ENCODE assay signal across 9 mouse cellular contexts in genomic region chr3:153675832-153676231, GRCm38 (mm10). TPM values are rescaled to one million over a fixed set of nuclear protein-coding genes. Genes with fewer than 3 reads are reported as not detected.
DNase-seq lines count a peak whose midpoint lies in the region; ATAC-seq and TF ChIP-seq lines count a peak whose summit lies in the region.
"Had no signal": no experiment of that assay in that cellular context is flagged by ENCODE, and none has a peak within 500 bp of the region (broad histone marks: within the 10 kb centered on the region; RNA-seq: fewer than 3 reads in every experiment).

No protein-coding gene starts in this region.

- H3K27me3 ChIP-seq in kidney, embryonic 16.5 days (ENCODE audit: insufficient read depth, low read length), result no peaks in the 10 kb centered on the region
- H3K27me3 ChIP-seq in forebrain, embryonic 14.5 days (replicated peaks; ENCODE audit: control insufficient read depth, insufficient read depth, low read length), result no peaks in the 10 kb centered on the region
- no peaks in the 10 kb centered on the region for H3K27me3 ChIP-seq in midbrain, embryonic 16.5 days (ENCODE audit: control insufficient read depth, insufficient read depth, low read depth, low read length)
- H3K27me3 ChIP-seq in lung, postnatal 0 days (replicated peaks; ENCODE audit: insufficient read depth, low read length), result no peaks in the 10 kb centered on the region

- no peak overlapping the region for H3K4me2 ChIP-seq in kidney, embryonic 16.5 days (replicated peaks; ENCODE audit: low read depth, low read length)
- no peak overlapping the region for H3K4me2 ChIP-seq in forebrain, embryonic 14.5 days (ENCODE audit: low read length)
- H3K4me2 ChIP-seq in midbrain, embryonic 16.5 days (ENCODE audit: low read length), result no peak overlapping the region
- no peak overlapping the region for H3K4me2 ChIP-seq in lung, postnatal 0 days (replicated peaks; ENCODE audit: low read depth, low read length)

- DNase-seq in kidney, postnatal 4 days, result no peak
- DNase-seq in WW6 (ENCODE audit: low read depth, low spot score), result peak; percentile 40
- DNase-seq in forebrain, embryonic 14.5 days (ENCODE audit: low spot score), result peak; percentile 41
- no peak for DNase-seq in frontal cortex, postnatal 25 days (ENCODE audit: low spot score in 2 of 2)
- no peak for DNase-seq in lung, postnatal 0 days (ENCODE audit: low spot score)
- DNase-seq: gastrocnemius, adult 2 months; heart, adult 2 months had no signal

- no peak overlapping the region for H3K9ac ChIP-seq in kidney, embryonic 16.5 days (replicated peaks; ENCODE audit: low read length)
- H3K9ac ChIP-seq in forebrain, embryonic 14.5 days (ENCODE audit: low read length), result no peak overlapping the region
- no peak overlapping the region for H3K9ac ChIP-seq in midbrain, embryonic 16.5 days (ENCODE audit: low read depth, low read length)
- H3K9ac ChIP-seq in lung, postnatal 0 days (replicated peaks; ENCODE audit: low read depth), result no peak overlapping the region

- no peaks in the 10 kb centered on the region for H3K36me3 ChIP-seq in kidney, embryonic 16.5 days (ENCODE audit: insufficient read depth, low read length)
- H3K36me3 ChIP-seq in forebrain, embryonic 14.5 days (ENCODE audit: control insufficient read depth, insufficient read depth, low read length), result no peaks in the 10 kb centered on the region
- H3K36me3 ChIP-seq in midbrain, embryonic 16.5 days (ENCODE audit: control insufficient read depth, insufficient read depth, low read length), result no peaks in the 10 kb centered on the region
- H3K36me3 ChIP-seq in lung, postnatal 0 days (ENCODE audit: insufficient read depth, low read length), result no peaks in the 10 kb centered on the region

- H3K4me1 ChIP-seq in kidney, embryonic 16.5 days (ENCODE audit: insufficient read depth, low read length), result peaks cover 47% of the 10 kb centered on the region
- peaks cover 6% of the 10 kb centered on the region; the same call in 1 of the 2 replicates for H3K4me1 ChIP-seq in forebrain, embryonic 14.5 days (ENCODE audit: control insufficient read depth, insufficient read depth, low read length)
- H3K4me1 ChIP-seq in midbrain, embryonic 16.5 days (ENCODE audit: control insufficient read depth, insufficient read depth, low read length), result peaks cover 5% of the 10 kb centered on the region
- no peaks in the 10 kb centered on the region for H3K4me1 ChIP-seq in lung, postnatal 0 days (ENCODE audit: insufficient read depth, low read depth, low read length)

- no peak for TF ChIP-seq CTCF in lung, postnatal 0 days (IDR thresholded peaks at IDR 0.05)

- H3K9me3 ChIP-seq in kidney, embryonic 16.5 days (ENCODE audit: low read length), result no peaks in the 10 kb centered on the region
- H3K9me3 ChIP-seq in forebrain, embryonic 14.5 days (replicated peaks; ENCODE audit: control insufficient read depth, low read length), result no peaks in the 10 kb centered on the region
- no peaks in the 10 kb centered on the region for H3K9me3 ChIP-seq in midbrain, embryonic 16.5 days (replicated peaks; ENCODE audit: control insufficient read depth, low read length, poor library complexity, severe bottlenecking)
- H3K9me3 ChIP-seq in lung, postnatal 0 days (ENCODE audit: low read length), result no peaks in the 10 kb centered on the region

- H3K4me3 ChIP-seq in kidney, embryonic 16.5 days (ENCODE audit: low read length), result no peak overlapping the region
- H3K4me3 ChIP-seq in forebrain, embryonic 14.5 days (ENCODE audit: low read depth, low read length), result no peak overlapping the region
- no peak overlapping the region for H3K4me3 ChIP-seq in midbrain, embryonic 16.5 days (ENCODE audit: low read depth, low read length)
- H3K4me3 ChIP-seq in lung, postnatal 0 days (ENCODE audit: low read depth, low read length), result no peak overlapping the region
- H3K4me3 ChIP-seq: gastrocnemius, adult 2 months; heart, adult 2 months had no signal

- H3K27ac ChIP-seq in kidney, embryonic 16.5 days (ENCODE audit: low read length), result 0 out of 2 replicates have a peak overlapping the region, but pooled peaks have one; percentile 7
- no peak overlapping the region for H3K27ac ChIP-seq in forebrain, embryonic 14.5 days (ENCODE audit: low read depth, low read length)
- H3K27ac ChIP-seq in midbrain, embryonic 16.5 days (ENCODE audit: low read length), result no peak overlapping the region
- H3K27ac ChIP-seq in lung, postnatal 0 days (ENCODE audit: low read length), result no peak overlapping the region
- H3K27ac ChIP-seq: gastrocnemius, adult 2 months; heart, adult 2 months had no signal

- no peak for TF ChIP-seq EP300 in lung, postnatal 0 days (IDR thresholded peaks at IDR 0.05)

- no peak for ATAC-seq in kidney, embryonic 16.5 days (ENCODE audit: low FRiP score, low TSS enrichment)
- ATAC-seq in forebrain, embryonic 14.5 days, result peak; percentile 68
- peak; percentile 47; the same call in 1 of the 2 replicates for ATAC-seq in midbrain, embryonic 16.5 days
- no peak for ATAC-seq in lung, postnatal 0 days

- WGBS in kidney, embryonic 16.5 days, result 50% methylated on average over 7 of the region's 7 CpGs
- WGBS in forebrain, embryonic 14.5 days, result 4% methylated on average over 7 of the region's 7 CpGs
- WGBS in midbrain, embryonic 16.5 days, result 6% methylated on average over 7 of the region's 7 CpGs
- WGBS in lung, postnatal 0 days, result 41% methylated on average over 7 of the region's 7 CpGs

RNA-seq across cellular contexts. Expression of gene St6galnac3, which starts 49.1 kb away (rescaled TPM):
- 71.6 and 75.8 TPM in 2 replicates for polyA plus RNA-seq in kidney, embryonic 16.5 days (2015; fragmentation: Nextera tagmentation; extraction: Ambion mirVana)
- 23.2 and 24.7 TPM in 2 replicates for polyA plus RNA-seq in forebrain, embryonic 14.5 days (2014; fragmentation: Nextera tagmentation; extraction: Ambion mirVana)
- 19.1 and 21.5 TPM in 2 replicates for polyA plus RNA-seq in midbrain, embryonic 16.5 days (2015; fragmentation: Nextera tagmentation; extraction: Ambion mirVana)
- polyA plus RNA-seq in lung, postnatal 0 days (2015; fragmentation: Nextera tagmentation; extraction: Ambion mirVana), result 12.9 and 22.7 TPM in 2 replicates

Comparison
In these comparisons a context has a peak if more than half of its experiments do, and no peak if none do; other contexts are left out.
1. ATAC-seq: peak in forebrain, embryonic 14.5 days (single experiment) and midbrain, embryonic 16.5 days (single experiment); none in kidney, embryonic 16.5 days (single experiment) and lung, postnatal 0 days (single experiment).
2. DNase-seq: peak in WW6 (single experiment) and forebrain, embryonic 14.5 days (single experiment); none in kidney, postnatal 4 days (0 of 2), frontal cortex, postnatal 25 days (0 of 2) and lung, postnatal 0 days (single experiment).